Mouse (Mus musculus): ENCODE measurements around the gene Lrch3.
"Not testable (repeated sequence)": the region's sequence is repeated elsewhere in the genome, so short reads cannot be mapped to it uniquely, and the experiment has no call there.

The Lrch3 gene

DNA sequence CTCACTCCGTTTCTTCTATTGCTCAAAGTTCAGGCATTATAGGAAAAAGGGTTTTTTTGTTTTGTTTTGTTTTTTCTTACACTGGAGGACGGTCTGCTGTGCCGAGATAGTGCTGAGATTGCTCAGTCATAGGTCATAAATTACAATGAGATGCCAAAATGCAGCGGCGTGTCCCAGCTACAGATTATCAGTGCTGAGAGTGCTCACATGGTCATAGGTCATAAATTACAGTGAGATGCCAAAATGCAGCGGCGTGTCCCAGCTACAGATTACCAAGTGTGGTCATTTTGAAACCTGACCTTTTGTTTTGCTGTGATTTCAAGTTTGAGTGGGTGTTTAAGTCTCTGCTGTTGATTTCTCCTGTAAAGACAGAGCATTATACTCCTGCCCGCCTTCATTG, 7.2 kb upstream of the Lrch3 start:
- DNase-seq (ENCODE audit: extremely low spot score, low read depth, low spot score) = no peak

DNA sequence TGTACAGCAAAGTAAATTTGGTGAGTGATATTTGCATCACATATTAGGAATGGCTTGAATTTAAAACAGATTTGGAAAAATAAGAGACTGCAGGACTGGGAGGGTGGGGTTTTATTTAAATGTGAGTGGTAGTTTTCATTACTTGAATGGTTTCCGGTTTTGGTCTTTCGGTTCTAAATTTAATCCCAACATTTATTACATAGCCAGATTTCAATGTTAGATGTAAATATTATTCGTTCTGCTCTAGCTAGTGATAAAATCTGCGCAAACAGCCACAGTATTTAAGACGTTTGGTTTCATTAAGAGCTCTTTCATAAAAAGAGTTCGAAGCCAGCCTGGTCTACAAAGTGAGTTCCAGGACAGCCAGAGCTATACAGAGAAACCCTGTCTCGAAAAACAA, 688 bp upstream of the Lrch3 start:
- no peak for DNase-seq (ENCODE audit: extremely low spot score, low read depth, low spot score)

DNA sequence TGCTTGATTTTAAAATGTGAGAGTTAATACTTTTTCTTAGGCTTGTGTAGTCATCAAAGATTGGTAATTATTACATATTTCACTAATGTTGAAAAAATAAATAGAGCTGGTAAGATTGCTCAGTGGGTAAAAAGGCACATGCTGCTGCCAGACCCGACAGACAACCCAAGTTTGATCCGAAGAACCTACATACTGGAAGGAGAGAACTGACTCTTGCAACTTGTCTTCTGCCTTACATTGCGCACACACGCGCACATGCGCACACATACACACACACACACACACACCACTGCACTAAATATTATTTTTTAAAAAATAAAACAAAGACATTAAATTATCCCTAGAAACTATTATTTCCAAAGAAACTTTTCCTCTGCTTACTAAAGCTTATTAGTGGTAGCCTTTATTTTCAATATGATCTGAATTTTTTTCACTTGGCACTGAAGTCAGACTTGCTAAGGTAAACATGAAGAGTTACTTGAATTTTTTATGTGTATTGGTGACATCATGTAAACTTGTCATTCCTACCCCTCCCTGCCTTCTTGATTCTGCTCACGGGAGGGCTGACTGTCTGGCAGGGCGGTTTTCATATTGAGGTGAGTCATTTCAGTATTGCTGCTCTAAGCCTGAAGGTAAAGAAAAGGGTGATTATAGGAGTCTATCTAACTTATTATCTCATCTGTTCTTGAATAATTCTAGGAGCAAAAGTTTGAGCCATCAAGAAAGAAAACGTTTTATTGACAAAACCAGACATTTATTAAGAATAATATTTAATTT, 1.6 kb downstream of the Lrch3 start:
- no peak for DNase-seq (ENCODE audit: extremely low spot score, low read depth, low spot score)

DNA sequence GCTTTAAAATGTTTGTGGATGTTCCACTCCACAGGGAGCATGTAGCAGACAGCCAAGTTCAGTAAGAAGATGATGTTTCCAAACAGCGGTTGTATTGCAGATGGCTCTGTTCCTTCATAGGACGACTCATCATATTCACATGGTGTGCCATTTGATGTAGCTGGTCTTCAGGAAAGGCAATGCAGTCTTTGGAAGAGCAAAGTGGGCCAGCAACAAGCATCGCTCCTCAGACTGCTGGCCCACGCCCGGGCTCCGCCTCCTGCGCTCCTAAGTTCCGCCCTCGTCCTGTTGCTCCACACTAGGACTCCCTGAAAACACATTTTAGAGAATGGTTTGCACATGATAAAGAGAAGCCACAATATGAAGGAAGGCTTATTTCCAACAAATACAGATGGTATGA, 12.7 kb downstream of the Lrch3 start:
- DNase-seq (ENCODE audit: extremely low spot score, low read depth, low spot score) = not testable (repeated sequence)

DNA sequence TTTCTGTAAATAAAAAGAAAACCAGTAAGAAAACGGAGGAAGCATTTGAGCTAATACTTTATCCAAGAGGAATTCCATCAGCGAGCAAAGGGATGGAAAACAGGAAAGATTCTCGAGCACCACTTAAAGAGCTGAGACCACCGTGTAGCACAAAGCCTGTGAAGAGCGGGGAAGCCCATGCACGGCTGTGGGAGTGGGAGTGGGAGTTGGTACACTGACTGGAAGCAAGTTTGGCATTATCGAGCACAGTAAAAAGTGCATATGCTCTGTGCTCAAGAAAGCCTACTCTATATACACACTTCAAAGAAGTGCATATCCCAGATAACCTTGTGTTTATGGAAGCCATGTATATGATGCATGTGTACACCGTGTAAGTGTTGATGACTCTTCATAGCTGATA, 13.1 kb downstream of the Lrch3 start:
- DNase-seq (ENCODE audit: extremely low spot score, low read depth, low spot score) = no peak

DNA sequence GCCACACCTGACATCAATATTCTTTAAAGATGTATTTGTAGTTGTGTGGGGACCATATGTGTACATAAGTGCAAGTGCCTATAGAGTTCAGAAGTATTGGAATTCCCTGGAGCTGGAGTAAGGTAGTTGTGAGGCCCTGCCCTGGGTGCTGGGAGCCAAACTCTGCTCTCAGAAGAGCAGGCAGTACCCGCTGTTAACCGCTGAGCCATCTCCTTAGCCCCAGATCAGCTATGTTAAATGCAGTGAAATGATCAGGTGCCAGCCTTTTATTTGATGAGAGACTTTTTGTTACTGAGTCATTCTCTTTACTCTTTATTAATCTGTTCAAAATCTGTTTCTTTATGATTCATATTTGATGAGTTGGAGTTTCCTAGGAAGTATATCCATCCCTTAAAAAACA, 16.0 kb downstream of the Lrch3 start:
- DNase-seq (ENCODE audit: extremely low spot score, low read depth, low spot score) = no peak

DNA sequence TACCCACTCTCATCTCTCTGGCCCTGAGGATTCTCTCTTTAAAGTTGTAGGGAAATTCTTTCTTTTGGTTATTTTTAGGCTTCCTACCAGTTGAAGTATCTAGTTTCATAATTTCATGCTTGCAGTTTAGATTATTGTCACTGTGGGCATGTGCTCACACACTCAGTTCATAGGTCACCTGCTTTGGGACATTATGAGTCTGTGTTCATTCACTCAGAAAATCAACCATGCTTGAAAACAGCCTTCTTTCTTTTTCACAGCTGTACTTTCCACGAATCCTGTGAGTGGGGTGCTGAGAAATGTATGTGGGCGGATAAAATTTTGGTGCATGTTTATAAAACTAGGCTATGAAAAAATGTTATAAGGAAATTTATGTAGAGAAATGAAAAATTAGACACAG, 20.6 kb downstream of the Lrch3 start:
- DNase-seq (ENCODE audit: extremely low spot score, low read depth, low spot score) = no peak

DNA sequence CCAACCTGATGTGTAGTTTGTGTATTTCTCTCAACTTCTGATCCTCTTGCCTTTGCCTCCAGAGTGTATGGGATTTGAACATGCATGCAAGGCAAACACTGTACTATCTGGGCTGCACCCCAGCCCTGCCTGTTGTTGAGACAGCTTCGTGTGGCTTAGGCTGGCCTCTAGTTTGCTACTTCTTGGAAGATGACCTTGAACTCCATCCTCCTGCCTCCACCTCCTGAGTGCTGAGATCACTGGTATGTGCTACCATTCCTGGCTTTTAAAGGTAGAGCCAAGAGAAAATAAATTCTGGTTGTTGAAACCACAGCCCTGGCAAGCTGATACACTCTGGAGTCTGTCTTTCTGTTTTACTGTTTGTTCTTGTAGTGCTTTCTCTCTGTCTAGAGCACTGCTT, 21.2 kb downstream of the Lrch3 start:
- no peak for DNase-seq (ENCODE audit: extremely low spot score, low read depth, low spot score)

DNA sequence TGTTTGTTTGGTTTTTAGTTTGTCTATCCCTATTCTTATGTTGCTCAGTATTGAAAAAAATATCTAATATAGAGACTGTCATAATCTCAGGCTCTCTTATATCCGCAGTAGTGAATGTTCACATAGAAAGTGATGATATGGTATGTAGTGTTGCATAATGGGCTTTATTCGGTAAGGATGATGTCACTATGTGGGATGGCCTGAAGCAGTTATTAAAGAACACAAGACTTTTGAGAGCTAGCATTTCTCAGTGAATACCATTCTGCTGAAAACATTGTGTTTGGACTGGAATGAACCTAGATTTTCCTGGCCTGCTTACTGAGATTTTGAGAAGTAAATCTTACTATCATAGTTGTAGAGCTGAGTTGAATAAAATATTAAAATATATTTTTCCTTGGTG, 23.5 kb downstream of the Lrch3 start:
- DNase-seq (ENCODE audit: extremely low spot score, low read depth, low spot score) = no peak

DNA sequence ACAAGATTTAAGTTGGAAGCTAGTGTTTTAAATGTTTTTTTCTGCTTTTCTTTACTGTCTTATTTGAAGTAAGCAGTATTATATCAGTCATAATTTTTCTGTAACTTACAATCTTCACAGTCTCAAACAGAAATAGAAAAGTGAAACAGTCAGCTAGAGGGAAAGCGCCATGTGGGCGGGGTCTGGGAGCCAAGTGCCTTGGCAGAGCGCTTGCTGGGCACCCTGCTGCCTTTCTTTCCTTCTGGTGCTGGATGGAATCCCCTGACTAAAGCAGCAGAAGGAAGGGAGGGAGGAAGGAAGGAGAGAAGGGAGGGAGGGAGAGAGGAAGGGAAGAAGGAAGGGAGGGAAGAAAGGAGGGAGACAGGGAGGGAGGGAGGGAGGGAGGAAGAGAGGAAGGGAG, 25.4 kb downstream of the Lrch3 start:
- not testable (repeated sequence) for DNase-seq (ENCODE audit: extremely low spot score, low read depth, low spot score)

DNA sequence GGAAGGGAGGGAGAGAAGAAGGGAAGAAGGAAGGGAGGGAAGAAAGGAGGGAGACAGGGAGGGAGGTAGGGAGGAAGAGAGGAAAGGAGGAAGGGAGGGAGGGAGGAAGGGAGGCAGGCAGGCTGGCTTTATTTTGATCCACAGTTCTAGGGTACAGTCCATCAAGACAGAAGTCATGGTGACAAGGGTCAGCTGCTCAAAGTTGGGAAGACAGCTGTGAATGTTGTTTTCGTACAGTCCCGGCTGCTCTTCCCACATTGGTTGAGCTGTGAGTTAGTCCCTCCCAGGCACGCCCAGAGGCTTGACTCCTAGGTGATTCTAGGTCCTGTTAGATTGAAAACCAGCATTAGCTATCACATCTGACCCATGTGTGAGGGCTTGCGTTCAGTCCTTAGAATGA, 25.8 kb downstream of the Lrch3 start:
- not testable (repeated sequence) for DNase-seq (ENCODE audit: extremely low spot score, low read depth, low spot score)

DNA sequence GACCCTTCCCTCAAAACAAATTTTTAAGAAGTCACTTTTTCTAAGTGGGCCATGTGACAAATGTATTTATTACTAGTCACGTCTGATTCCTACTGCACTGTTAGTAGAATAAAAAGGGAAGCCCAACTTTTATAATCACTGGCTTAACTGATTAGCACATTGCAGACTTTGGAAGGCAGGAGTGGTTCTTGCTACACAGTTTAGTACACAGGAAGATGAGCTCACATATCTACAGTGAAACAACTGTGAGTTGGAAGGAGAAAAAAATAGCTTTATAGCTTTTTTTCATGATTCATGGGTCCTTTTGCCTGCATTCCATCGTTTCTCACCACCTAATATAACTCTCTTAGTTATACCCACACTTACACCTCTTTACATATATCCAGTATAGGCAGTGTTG, 27.3 kb downstream of the Lrch3 start:
- DNase-seq (ENCODE audit: extremely low spot score, low read depth, low spot score) = not testable (repeated sequence)

DNA sequence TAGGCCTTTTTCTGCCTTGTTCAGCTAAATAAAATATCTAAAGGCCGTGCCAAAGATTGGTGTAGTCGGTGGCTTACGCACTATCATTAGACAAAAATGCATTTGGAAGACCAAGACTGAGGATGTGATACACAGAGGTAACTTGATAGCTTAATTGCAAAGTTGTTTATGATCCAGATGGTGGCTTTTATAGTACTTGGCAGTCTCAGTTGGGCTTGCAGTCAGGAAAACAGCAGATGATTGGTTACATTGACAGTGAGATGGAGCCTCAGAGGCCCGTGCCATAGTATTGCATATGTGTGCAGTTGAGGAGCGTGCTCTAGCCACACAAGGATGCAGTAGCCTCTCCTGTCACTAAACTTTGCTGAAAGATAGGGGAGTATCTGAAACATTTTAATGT, 28.8 kb downstream of the Lrch3 start:
- DNase-seq (ENCODE audit: extremely low spot score, low read depth, low spot score) = no peak

DNA sequence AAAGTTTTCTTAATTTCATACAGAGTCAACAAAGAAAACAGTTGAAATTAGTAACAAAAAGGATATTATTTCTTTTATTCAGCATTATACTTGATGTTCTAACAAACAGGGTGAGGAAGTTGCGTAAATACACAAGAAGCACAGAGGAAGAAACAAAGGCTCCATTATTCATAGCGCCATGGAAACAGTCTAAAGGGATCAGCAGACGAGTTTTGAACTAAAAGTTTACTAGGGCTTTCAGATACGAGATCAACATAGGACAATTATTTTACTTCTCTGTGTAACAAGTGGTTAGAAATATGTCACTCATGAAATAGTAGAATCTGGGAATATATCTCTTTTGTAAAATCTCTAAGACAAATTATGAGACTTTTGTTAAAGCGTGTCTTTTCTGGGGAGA, 31.5 kb downstream of the Lrch3 start:
- no peak for DNase-seq (ENCODE audit: extremely low spot score, low read depth, low spot score)

DNA sequence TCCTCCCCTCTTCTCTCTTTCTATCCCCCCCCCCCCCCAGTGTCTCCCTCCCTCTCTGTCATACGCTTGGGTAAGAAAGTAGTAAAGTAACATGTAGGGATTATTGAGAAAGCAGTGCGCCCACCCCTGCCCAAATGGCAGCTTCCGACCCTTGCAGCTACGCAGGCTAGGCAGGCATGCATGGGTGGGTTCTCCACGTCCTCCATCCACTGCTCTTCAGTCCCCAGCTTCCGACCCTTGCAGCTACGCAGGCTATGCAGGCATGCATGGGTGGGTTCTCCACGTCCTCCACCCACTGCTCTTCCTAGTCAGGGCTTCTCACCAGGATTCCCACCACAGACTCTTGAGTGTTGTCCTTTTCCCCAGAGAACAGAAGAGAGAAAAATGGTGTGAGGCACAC, 34.1 kb downstream of the Lrch3 start:
- DNase-seq (ENCODE audit: extremely low spot score, low read depth, low spot score) = no peak

DNA sequence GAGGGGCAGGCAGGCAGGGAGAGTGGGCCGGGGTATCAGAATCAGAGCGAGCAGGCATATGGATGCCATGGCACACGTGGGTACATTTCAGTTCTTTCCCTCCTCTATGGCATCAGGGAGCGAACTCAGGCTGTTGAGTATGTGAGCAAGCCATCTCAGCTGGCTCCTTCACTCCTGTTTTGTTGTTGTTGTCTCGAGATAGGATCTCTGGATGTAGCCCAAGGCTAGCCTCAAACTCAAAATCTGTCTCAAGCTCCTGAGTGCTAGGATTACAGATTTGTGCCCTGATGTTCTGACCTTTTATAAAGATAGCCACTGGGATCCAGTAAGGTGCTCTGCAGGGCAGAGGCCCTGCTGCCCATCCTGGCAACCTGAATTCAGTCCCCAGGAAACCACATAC, 34.8 kb downstream of the Lrch3 start:
- DNase-seq (ENCODE audit: extremely low spot score, low read depth, low spot score) = no peak

DNA sequence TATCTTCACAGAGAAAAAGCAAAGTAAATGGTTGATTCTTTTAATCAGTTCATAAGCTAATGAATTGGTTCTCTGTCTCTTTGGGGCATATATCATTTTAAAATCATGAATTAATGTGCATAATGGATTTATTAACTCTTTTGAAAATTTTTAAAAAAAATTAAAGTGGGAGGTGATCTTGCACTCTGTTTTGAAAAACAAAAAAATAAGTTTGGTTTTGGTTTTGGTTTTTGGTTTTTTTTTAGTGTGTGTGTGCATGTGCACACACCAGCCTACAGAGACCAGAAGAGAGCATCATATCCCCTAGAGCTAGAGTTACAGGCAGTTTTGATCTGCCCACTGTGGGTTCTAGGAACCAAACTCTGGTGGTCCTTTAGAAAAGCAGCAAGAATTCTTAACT, 35.4 kb downstream of the Lrch3 start:
- no peak for DNase-seq (ENCODE audit: extremely low spot score, low read depth, low spot score)

DNA sequence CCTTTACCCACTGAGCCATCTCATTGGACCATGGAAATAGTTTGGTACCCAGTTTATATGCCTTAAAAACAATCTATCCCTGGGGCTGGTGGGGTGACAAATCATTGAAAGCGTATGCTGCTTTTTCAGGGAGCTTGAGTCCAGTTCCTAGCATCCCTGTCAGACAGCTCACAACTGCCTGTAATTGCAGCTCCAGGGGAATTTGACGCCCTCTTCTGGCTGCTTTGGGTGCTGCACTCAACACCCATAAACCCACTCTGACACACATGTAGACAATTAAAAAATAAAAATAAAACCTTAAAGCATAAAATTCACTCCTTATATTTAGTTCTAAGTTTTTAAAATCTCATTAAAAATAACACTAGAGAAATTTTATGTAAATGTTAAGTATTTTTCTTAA, 37.2 kb downstream of the Lrch3 start:
- DNase-seq (ENCODE audit: extremely low spot score, low read depth, low spot score) = no peak

DNA sequence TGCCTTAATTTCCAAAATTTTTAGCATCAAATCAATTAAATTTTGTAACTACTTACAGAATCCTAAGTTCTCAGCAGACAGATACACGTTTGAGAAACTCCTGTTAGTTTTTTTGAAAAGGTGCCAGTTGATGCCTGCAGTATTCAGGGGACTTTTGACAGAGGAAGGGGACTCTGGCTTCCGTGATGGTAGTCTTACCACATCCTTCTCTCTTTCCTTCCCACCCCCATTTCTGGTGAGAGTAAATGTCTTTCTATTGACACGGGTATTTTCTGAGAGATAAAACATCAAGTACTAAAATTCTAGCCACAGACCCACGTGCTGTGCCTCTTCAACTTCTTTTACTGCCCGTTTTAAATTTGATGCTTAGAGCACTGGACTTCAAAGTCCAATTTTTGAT, 39.9 kb downstream of the Lrch3 start:
- DNase-seq (ENCODE audit: extremely low spot score, low read depth, low spot score) = no peak

DNA sequence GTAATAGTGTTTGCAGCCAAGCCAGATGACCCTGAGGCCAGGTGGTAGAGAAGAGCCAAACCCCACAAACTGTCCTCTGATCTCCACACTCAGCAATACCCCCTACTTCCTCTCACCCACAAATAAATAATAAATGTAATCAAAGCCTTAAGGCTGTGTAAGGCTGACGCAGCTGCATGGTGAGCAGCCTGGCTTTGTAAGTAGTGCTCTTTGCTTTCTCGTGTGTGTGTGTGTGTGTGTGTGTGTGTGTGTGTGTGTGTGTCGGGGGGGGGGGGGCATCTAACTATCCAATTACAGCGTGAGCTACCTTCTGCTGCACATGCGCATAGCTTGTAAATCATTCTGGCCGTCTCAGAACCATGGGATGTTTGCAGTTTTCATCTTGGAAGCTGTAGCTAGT, 40.4 kb downstream of the Lrch3 start:
- no peak for DNase-seq (ENCODE audit: extremely low spot score, low read depth, low spot score)

DNA sequence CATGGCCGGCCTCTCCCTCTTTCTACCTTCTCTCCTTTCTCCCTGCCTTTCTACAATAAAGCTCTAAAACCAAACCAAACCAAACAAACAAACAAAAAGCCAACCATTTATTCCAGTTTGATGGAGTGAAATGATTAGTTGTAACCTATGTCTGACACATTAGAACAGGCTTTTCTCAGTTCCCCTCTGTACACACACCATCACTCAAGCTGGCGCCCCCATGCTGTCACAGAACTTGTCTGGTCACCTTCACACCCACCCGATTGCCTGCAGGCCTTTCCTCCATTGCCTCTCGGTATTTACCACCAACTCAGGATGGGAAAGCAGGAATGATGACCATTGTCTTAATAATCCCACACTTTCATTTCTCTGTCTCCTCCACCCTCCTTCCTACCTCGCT, 43.0 kb downstream of the Lrch3 start:
- DNase-seq (ENCODE audit: extremely low spot score, low read depth, low spot score) = no peak

DNA sequence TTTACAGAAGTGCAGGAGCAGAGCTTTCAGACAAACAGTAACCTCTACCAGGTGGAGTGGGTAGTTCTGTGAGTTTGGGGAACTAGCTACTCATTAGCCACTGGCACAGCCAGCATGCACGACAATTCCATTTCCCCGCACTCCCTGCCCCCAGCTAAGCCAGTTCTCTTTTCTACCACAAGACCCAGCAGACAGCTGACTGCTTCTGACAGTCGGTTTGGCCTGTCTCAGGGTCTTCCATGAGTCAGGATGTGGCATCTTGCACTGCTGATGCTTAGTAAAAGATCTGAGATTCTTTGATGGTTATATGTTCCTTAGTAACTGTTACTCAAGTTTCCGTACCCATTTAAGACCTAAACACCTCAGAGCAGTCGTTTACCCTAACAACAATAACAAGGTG, 58.6 kb downstream of the Lrch3 start:
- DNase-seq (ENCODE audit: extremely low spot score, low read depth, low spot score) = no peak

DNA sequence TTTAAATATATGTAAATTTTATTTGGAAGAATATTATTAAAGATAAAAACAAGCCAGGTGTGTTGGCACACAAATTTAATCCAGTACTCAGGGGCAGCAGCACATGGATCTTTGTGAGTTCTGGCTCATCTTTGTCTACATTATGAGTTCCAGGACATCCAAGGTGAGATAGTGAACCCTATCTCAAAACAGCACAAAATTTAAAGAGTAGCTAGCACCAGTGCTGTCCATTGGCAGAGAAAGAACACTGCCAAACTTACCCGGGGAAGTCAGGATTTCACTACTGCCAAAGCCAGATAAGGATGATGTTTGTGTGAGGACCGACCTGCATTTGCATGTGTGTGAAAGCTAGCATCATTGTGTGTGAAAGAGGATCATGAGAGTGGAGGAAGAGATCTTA, 59.1 kb downstream of the Lrch3 start:
- no peak for DNase-seq (ENCODE audit: extremely low spot score, low read depth, low spot score)

All from hindlimb bud, embryonic 11.5 days (tissue).